In the genomic region with DNA sequence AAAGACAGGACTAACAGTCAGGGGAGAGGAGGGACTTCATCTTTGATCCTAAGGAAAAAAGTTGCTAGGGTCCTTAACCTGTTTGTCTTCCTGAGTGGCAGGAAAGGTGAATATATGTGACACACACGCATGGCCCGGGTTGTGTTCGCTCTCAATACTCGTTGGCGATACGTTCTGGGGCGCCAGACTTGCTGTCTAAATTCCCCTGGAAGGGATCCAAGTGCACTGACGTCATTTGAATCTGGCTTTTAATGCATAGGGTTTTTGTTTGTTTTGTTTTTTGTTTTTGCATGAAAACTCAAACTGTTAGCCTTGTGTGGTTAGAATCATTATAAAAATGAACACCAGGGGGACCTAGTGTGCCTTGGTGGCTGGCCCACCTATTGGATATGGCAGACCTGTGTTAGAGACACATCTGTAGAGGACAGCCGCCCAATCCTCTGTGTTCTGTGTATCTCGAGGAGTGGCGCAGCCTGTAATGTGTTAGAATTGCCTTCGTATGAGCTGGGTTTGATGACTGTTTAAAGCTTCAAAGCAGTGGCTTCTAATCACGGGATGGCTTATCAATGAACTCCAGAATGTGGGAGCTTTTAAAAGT, we compare ENCODE assay signal across 10 mouse cellular contexts. TPM values are rescaled to one million over a fixed set of nuclear protein-coding genes. Genes with fewer than 3 reads are reported as not detected.
DNase-seq lines count a peak whose midpoint lies in the region; ATAC-seq and TF ChIP-seq lines count a peak whose summit lies in the region.
"Had no signal": no experiment of that assay in that cellular context is flagged by ENCODE, and none has a peak within 500 bp of the region (broad histone marks: within the 10 kb centered on the region; RNA-seq: fewer than 3 reads in every experiment).

No protein-coding gene starts in this region.

- H3K9ac ChIP-seq in forebrain, postnatal 0 days: no peak overlapping the region
- H3K9ac ChIP-seq: limb, embryonic 13.5 days had no signal

- no peaks in the 10 kb centered on the region for H3K9me3 ChIP-seq in forebrain, postnatal 0 days (ENCODE audit: low read length)
- H3K9me3 ChIP-seq: limb, embryonic 13.5 days had no signal

- 47% methylated on average over 13 of the region's 13 CpGs for WGBS in bone marrow, adult 2 months
- WGBS in forebrain, postnatal 0 days: 36% methylated on average over 13 of the region's 13 CpGs

- peak; percentile 76 for TF ChIP-seq CTCF in gastrocnemius, adult 2 months (IDR thresholded peaks at IDR 0.05)
- peak; percentile 81 for TF ChIP-seq CTCF in bone marrow, adult 2 months (IDR thresholded peaks at IDR 0.05; ENCODE audit: control insufficient read depth, insufficient read depth, low read length)
- peak; percentile 80 for TF ChIP-seq CTCF in forebrain, postnatal 0 days (IDR thresholded peaks at IDR 0.05; ENCODE audit: low read depth)

- no peak overlapping the region for H3K4me3 ChIP-seq in gastrocnemius, adult 2 months
- no peak overlapping the region for H3K4me3 ChIP-seq in bone marrow, adult 2 months (replicated peaks; ENCODE audit: control insufficient read depth, low read depth, low read length)
- H3K4me3 ChIP-seq in forebrain, postnatal 0 days (ENCODE audit: low read depth, low read length): no peak overlapping the region
- H3K4me3 ChIP-seq: limb, embryonic 13.5 days had no signal

- no peak overlapping the region for H3K27ac ChIP-seq in gastrocnemius, adult 2 months
- no peak overlapping the region for H3K27ac ChIP-seq in bone marrow, adult 2 months (ENCODE audit: control insufficient read depth, insufficient read depth, low read depth, low read length, poor library complexity)
- no peak overlapping the region for H3K27ac ChIP-seq in forebrain, postnatal 0 days (ENCODE audit: low read depth, low read length)
- H3K27ac ChIP-seq: limb, embryonic 13.5 days had no signal

- no peaks in the 10 kb centered on the region for H3K36me3 ChIP-seq in forebrain, postnatal 0 days (ENCODE audit: insufficient read depth)
- H3K36me3 ChIP-seq: limb, embryonic 13.5 days had no signal

- H3K27me3 ChIP-seq in forebrain, postnatal 0 days (ENCODE audit: insufficient read depth, low read length): no peaks in the 10 kb centered on the region

- H3K4me2 ChIP-seq in forebrain, postnatal 0 days (ENCODE audit: low read depth): no peak overlapping the region
- H3K4me2 ChIP-seq: limb, embryonic 13.5 days had no signal

- ATAC-seq in forebrain, postnatal 0 days: peak; percentile 51; the same call in 1 of the 2 replicates

- no peak for TF ChIP-seq POLR2A in bone marrow, adult 2 months (IDR thresholded peaks at IDR 0.05; ENCODE audit: borderline replicate concordance, control insufficient read depth, low read depth, low read length)

- no peaks in the 10 kb centered on the region; the same call in 1 of the 2 replicates for H3K4me1 ChIP-seq in bone marrow, adult 2 months (ENCODE audit: control insufficient read depth, insufficient read depth, low read length)
- 0 out of 2 replicates have a peak, but pooled peaks cover 3% of the 10 kb centered on the region for H3K4me1 ChIP-seq in forebrain, postnatal 0 days (ENCODE audit: insufficient read depth)

- no peak for DNase-seq in gastrocnemius, adult 2 months
- no peak for DNase-seq in gastrocnemius, postnatal 14 days
- DNase-seq in A20 (ENCODE audit: low read depth, low spot score): peak; percentile 74
- DNase-seq in forebrain, postnatal 0 days: peak; percentile 64
- DNase-seq in kidney, postnatal 10 days: peak; percentile 32
- DNase-seq in naive thymus-derived CD4-positive, alpha-beta T cell, adult 2 months (ENCODE audit: low read depth): peak; percentile 87
- DNase-seq in layer of hippocampus, adult 9-11 months: no peak

- intact Hi-C loops in gastrocnemius, adult 2 months (cut with DNase I): loop anchor here (1.0 to 5.0 kb wide), 5 partner anchors 117 to 415 kb away; no protein-coding TSS in a partner anchor
- intact Hi-C loops in gastrocnemius, postnatal 14 days (cut with DNase I; ENCODE audit: low total_unique reads): loop anchor here (5.0 to 10.0 kb wide), 3 partner anchors 137 to 419 kb away; no protein-coding TSS in a partner anchor

RNA-seq across cellular contexts. Expression of gene Amz2, which starts 19.8 kb away (rescaled TPM):
- 10 to 100 TPM; 70.4 to 71.7 TPM for total RNA-seq in gastrocnemius, adult 2 months (2021)
- total RNA-seq in gastrocnemius, postnatal 14 days (2021): 10 to 100 TPM; 40.0 to 46.2 TPM
- 13.3 and 19.3 TPM in 2 replicates for polyA plus RNA-seq in bone marrow, adult 2 months (2011; ENCODE audit: insufficient read depth, insufficient read length, low replicate concordance, missing spikeins)
- total RNA-seq in forebrain, postnatal 0 days (2014; rRNA removed): 200 and 213 TPM in 2 replicates
- polyA plus RNA-seq in forebrain, postnatal 0 days (2015; fragmentation: Nextera tagmentation; extraction: Ambion mirVana): 45.5 and 46.2 TPM in 2 replicates

RNA-seq across cellular contexts. Expression of gene Arsg, which starts 27.6 kb away (rescaled TPM):
- total RNA-seq in gastrocnemius, adult 2 months (2021): under 1 TPM; 0.84 to 0.86 TPM
- total RNA-seq in gastrocnemius, postnatal 14 days (2021): 1 to 10 TPM; 5.7 to 7.1 TPM
- polyA plus RNA-seq in bone marrow, adult 2 months (2011; ENCODE audit: insufficient read depth, insufficient read length, low replicate concordance, missing spikeins): 1.5 and 3.7 TPM in 2 replicates
- 5.3 and 6.5 TPM in 2 replicates for total RNA-seq in forebrain, postnatal 0 days (2014; rRNA removed)
- 6.9 and 7.8 TPM in 2 replicates for polyA plus RNA-seq in forebrain, postnatal 0 days (2015; fragmentation: Nextera tagmentation; extraction: Ambion mirVana)

RNA-seq across cellular contexts. Expression of gene Slc16a6, which starts 27.9 kb away (rescaled TPM):
- 1 to 10 TPM; 7.4 to 9.2 TPM for total RNA-seq in gastrocnemius, adult 2 months (2021)
- 10 to 100 TPM; 10.9 to 19.9 TPM for total RNA-seq in gastrocnemius, postnatal 14 days (2021)
- polyA plus RNA-seq in bone marrow, adult 2 months (2011; ENCODE audit: insufficient read depth, insufficient read length, low replicate concordance, missing spikeins): 31.3 and 50.4 TPM in 2 replicates
- 6.8 and 9.8 TPM in 2 replicates for total RNA-seq in forebrain, postnatal 0 days (2014; rRNA removed)
- polyA plus RNA-seq in forebrain, postnatal 0 days (2015; fragmentation: Nextera tagmentation; extraction: Ambion mirVana): 5.4 and 6.9 TPM in 2 replicates

RNA-seq across cellular contexts. Expression of gene 9930022D16Rik, which starts 31.8 kb away (rescaled TPM):
- not detected for total RNA-seq in gastrocnemius, adult 2 months (2021)
- total RNA-seq in gastrocnemius, postnatal 14 days (2021): not detected
- not detected in 2 replicates for polyA plus RNA-seq in bone marrow, adult 2 months (2011; ENCODE audit: insufficient read depth, insufficient read length, low replicate concordance, missing spikeins)
- not detected in 2 replicates for total RNA-seq in forebrain, postnatal 0 days (2014; rRNA removed)
- not detected in 2 replicates for polyA plus RNA-seq in forebrain, postnatal 0 days (2015; fragmentation: Nextera tagmentation; extraction: Ambion mirVana)
- total RNA-seq: adrenal gland, adult 18-20 months had no signal
- polyA plus RNA-seq: limb, embryonic 13.5 days had no signal

Comparison
In these comparisons a context has a peak if more than half of its experiments do, and no peak if none do; other contexts are left out.
1. DNase-seq: peak in A20 (single experiment), forebrain, postnatal 0 days (single experiment), kidney, postnatal 10 days (single experiment) and naive thymus-derived CD4-positive, alpha-beta T cell, adult 2 months (single experiment); none in gastrocnemius, adult 2 months (single experiment), gastrocnemius, postnatal 14 days (single experiment) and layer of hippocampus, adult 9-11 months (single experiment).
2. Peak in every context shown above with its lines, with median percentiles within 50 percentile points of each other: CTCF ChIP-seq.